Comparison of ENCODE assay signal across 10 mouse cellular contexts in genomic region chr19:8019904-8020349, GRCm38 (mm10). TPM values are rescaled to one million over a fixed set of nuclear protein-coding genes. Genes with fewer than 3 reads are reported as not detected.
DNase-seq lines count a peak whose midpoint lies in the region; ATAC-seq and TF ChIP-seq lines count a peak whose summit lies in the region.
"Had no signal": no experiment of that assay in that cellular context is flagged by ENCODE, and none has a peak within 500 bp of the region (broad histone marks: within the 10 kb centered on the region; RNA-seq: fewer than 3 reads in every experiment).

No protein-coding gene starts in this region.

- TF ChIP-seq CTCF in lung, postnatal 0 days (IDR thresholded peaks at IDR 0.05) = no peak

- no peaks in the 10 kb centered on the region for H3K36me3 ChIP-seq in heart, embryonic 10.5 days
- no peaks in the 10 kb centered on the region for H3K36me3 ChIP-seq in lung, postnatal 0 days (ENCODE audit: insufficient read depth, low read length)

- H3K4me3 ChIP-seq in heart, embryonic 10.5 days = no peak overlapping the region
- H3K4me3 ChIP-seq in lung, postnatal 0 days (ENCODE audit: low read depth, low read length) = no peak overlapping the region

- peak; percentile 44 to 60 for DNase-seq in heart, adult 9 months (ENCODE audit: low spot score in 2 of 2)
- no peak for DNase-seq in heart, embryonic 10.5 days (ENCODE audit: low spot score)
- DNase-seq in lung, postnatal 0 days (ENCODE audit: low spot score) = peak; percentile 32
- peak; percentile 48 to 69 for DNase-seq in spleen, postnatal 4 days (ENCODE audit: low spot score in 2 of 2)
- DNase-seq in ovary, adult 18-20 months (ENCODE audit: low spot score) = no peak
- no peak for DNase-seq in cerebellum, adult 11 months
- DNase-seq in layer of hippocampus, adult 9-10 months (ENCODE audit: low spot score) = no peak

- no peak overlapping the region for H3K27ac ChIP-seq in heart, embryonic 10.5 days
- no peak overlapping the region for H3K27ac ChIP-seq in lung, postnatal 0 days (ENCODE audit: low read length)

- 88% methylated on average over 13 of the region's 13 CpGs for WGBS in heart, embryonic 10.5 days
- WGBS in lung, postnatal 0 days = 84% methylated on average over 13 of the region's 13 CpGs

- peak; percentile 60 for ATAC-seq in activated CD4-positive, CD25-positive, alpha-beta regulatory T cell, adult 4 months
- ATAC-seq in lung, postnatal 0 days = no peak

- peaks cover 12% of the 10 kb centered on the region for H3K9me3 ChIP-seq in heart, embryonic 10.5 days
- no peaks in the 10 kb centered on the region for H3K9me3 ChIP-seq in lung, postnatal 0 days (ENCODE audit: low read length)

- no peaks in the 10 kb centered on the region for H3K4me1 ChIP-seq in heart, embryonic 10.5 days
- no peaks in the 10 kb centered on the region for H3K4me1 ChIP-seq in lung, postnatal 0 days (ENCODE audit: insufficient read depth, low read depth, low read length)

- H3K27me3 ChIP-seq in heart, embryonic 10.5 days (ENCODE audit: insufficient read depth, poor library complexity, severe bottlenecking) = no peaks in the 10 kb centered on the region
- no peaks in the 10 kb centered on the region for H3K27me3 ChIP-seq in lung, postnatal 0 days (replicated peaks; ENCODE audit: insufficient read depth, low read length)

- H3K4me2 ChIP-seq in lung, postnatal 0 days (replicated peaks; ENCODE audit: low read depth, low read length) = no peak overlapping the region

- no peak for TF ChIP-seq EP300 in lung, postnatal 0 days (IDR thresholded peaks at IDR 0.05)

- no peak overlapping the region for H3K9ac ChIP-seq in lung, postnatal 0 days (replicated peaks; ENCODE audit: low read depth)

RNA-seq across cellular contexts. Expression of gene Slc22a27, which starts 54.1 kb away (rescaled TPM):
- polyA plus RNA-seq in heart, embryonic 10.5 days (2016; fragmentation: Nextera tagmentation; extraction: Ambion mirVana) = not detected in 2 replicates
- not detected for polyA plus RNA-seq in activated CD4-positive, CD25-positive, alpha-beta regulatory T cell, adult 4 months (2017; shearing (Covaris generic))
- polyA plus RNA-seq in lung, postnatal 0 days (2015; fragmentation: Nextera tagmentation; extraction: Ambion mirVana) = not detected in 2 replicates
- polyA plus RNA-seq: hindbrain, embryonic 11.5 days; limb, embryonic 11.5 days had no signal

Comparison
In these comparisons a context has a peak if more than half of its experiments do, and no peak if none do; other contexts are left out.
1. DNase-seq: peak in heart, adult 9 months (2 of 2), lung, postnatal 0 days (single experiment) and spleen, postnatal 4 days (2 of 2); none in heart, embryonic 10.5 days (single experiment), ovary, adult 18-20 months (single experiment), cerebellum, adult 11 months (single experiment) and layer of hippocampus, adult 9-10 months (single experiment).